26 mouse cellular contexts compared by ENCODE assay signal in genomic region chr5:77381686-77382085, GRCm38 (mm10). TPM values are rescaled to one million over a fixed set of nuclear protein-coding genes. Genes with fewer than 3 reads are reported as not detected.
A peak's percentile ranks its signal among the peaks of the same experiment; 100 is the strongest.
DNase-seq lines count a peak whose midpoint lies in the region; ATAC-seq lines count a peak whose summit lies in the region.
"Had no signal": no experiment of that assay in that cellular context is flagged by ENCODE, and none has a peak within 500 bp of the region (broad histone marks: within the 10 kb centered on the region; RNA-seq: fewer than 3 reads in every experiment).

No protein-coding gene starts in this region.

- no peak for DNase-seq in kidney, postnatal 10 days
- peak; percentile 63 for DNase-seq in Muller cell, postnatal 12 days (ENCODE audit: inconsistent ontology term)
- peak; percentile 61 for DNase-seq in ZHBTc4 (ENCODE audit: low read depth, low spot score)
- DNase-seq in retina, postnatal 1 day, result peak; percentile 21
- no peak for DNase-seq in heart, postnatal 4 days
- no peak for DNase-seq in testis, postnatal 10 days (ENCODE audit: low spot score)
- DNase-seq: adrenal gland, adult 8-10 months; adrenal gland, postnatal 25 days; cerebellum, adult 2 months; cerebellum, adult 9-11 months; cerebellum, postnatal 25 days; forebrain, postnatal 0 days; gastrocnemius, postnatal 36 days; heart, adult 2 months; heart, postnatal 14 days had no signal

- H3K27me3 ChIP-seq in kidney, embryonic 16.5 days (ENCODE audit: insufficient read depth, low read length), result no peaks in the 10 kb centered on the region
- H3K27me3 ChIP-seq: embryonic facial prominence, embryonic 12.5 days; embryonic facial prominence, embryonic 15.5 days; heart, embryonic 13.5 days; hindbrain, embryonic 12.5 days; hindbrain, embryonic 15.5 days; Patski had no signal

- no peaks in the 10 kb centered on the region for H3K36me3 ChIP-seq in kidney, embryonic 16.5 days (ENCODE audit: insufficient read depth, low read length)
- H3K36me3 ChIP-seq: embryonic facial prominence, embryonic 12.5 days; embryonic facial prominence, embryonic 15.5 days; heart, embryonic 10.5 days; heart, embryonic 13.5 days; hindbrain, embryonic 12.5 days; hindbrain, embryonic 15.5 days had no signal

- peaks cover 61% of the 10 kb centered on the region for H3K4me1 ChIP-seq in kidney, embryonic 16.5 days (ENCODE audit: insufficient read depth, low read length)
- H3K4me1 ChIP-seq: embryonic facial prominence, embryonic 15.5 days; hindbrain, embryonic 12.5 days; hindbrain, embryonic 15.5 days had no signal

- H3K4me3 ChIP-seq in kidney, embryonic 16.5 days (ENCODE audit: low read length), result no peak overlapping the region
- H3K4me3 ChIP-seq: embryonic facial prominence, embryonic 12.5 days; embryonic facial prominence, embryonic 15.5 days; heart, adult 2 months; heart, embryonic 10.5 days; heart, embryonic 13.5 days; hindbrain, embryonic 12.5 days; hindbrain, embryonic 15.5 days had no signal

- H3K9me3 ChIP-seq in kidney, embryonic 16.5 days (ENCODE audit: low read length), result no peaks in the 10 kb centered on the region
- H3K9me3 ChIP-seq: embryonic facial prominence, embryonic 12.5 days; embryonic facial prominence, embryonic 15.5 days; heart, embryonic 10.5 days; heart, embryonic 13.5 days; hindbrain, embryonic 12.5 days; hindbrain, embryonic 15.5 days had no signal

- ATAC-seq in kidney, embryonic 16.5 days (ENCODE audit: low FRiP score, low TSS enrichment), result no peak
- ATAC-seq: activated CD4-positive, CD25-positive, alpha-beta regulatory T cell, adult 4 months; CD4-positive, CD25-positive, alpha-beta regulatory T cell, adult 4 months; forebrain, embryonic 14.5 days; forebrain, postnatal 0 days; Patski had no signal

- H3K27ac ChIP-seq in kidney, embryonic 16.5 days (ENCODE audit: low read length), result peak overlapping the region; percentile 61; the same call in 1 of the 2 replicates
- H3K27ac ChIP-seq: embryonic facial prominence, embryonic 12.5 days; embryonic facial prominence, embryonic 15.5 days; heart, adult 2 months; heart, embryonic 10.5 days; heart, embryonic 13.5 days; hindbrain, embryonic 12.5 days; hindbrain, embryonic 15.5 days had no signal

- no peak overlapping the region for H3K9ac ChIP-seq in kidney, embryonic 16.5 days (replicated peaks; ENCODE audit: low read length)
- H3K9ac ChIP-seq: embryonic facial prominence, embryonic 12.5 days; embryonic facial prominence, embryonic 15.5 days; forebrain, postnatal 0 days; heart, embryonic 13.5 days; hindbrain, embryonic 12.5 days; hindbrain, embryonic 15.5 days had no signal

- 87% methylated on average over 5 of the region's 5 CpGs for WGBS in kidney, embryonic 16.5 days

- H3K4me2 ChIP-seq in kidney, embryonic 16.5 days (replicated peaks; ENCODE audit: low read depth, low read length), result no peak overlapping the region
- H3K4me2 ChIP-seq: embryonic facial prominence, embryonic 12.5 days; embryonic facial prominence, embryonic 15.5 days; heart, embryonic 13.5 days; hindbrain, embryonic 12.5 days; hindbrain, embryonic 15.5 days had no signal

RNA-seq across cellular contexts. Expression of gene Igfbp7, which starts 26.2 kb away (rescaled TPM):
- 455 and 475 TPM in 2 replicates for polyA plus RNA-seq in kidney, embryonic 16.5 days (2015; fragmentation: Nextera tagmentation; extraction: Ambion mirVana)
- 100 to 1,000 TPM; 210 to 250 TPM for total RNA-seq in heart, postnatal 4 days (2021)

Comparison
In these comparisons a context has a peak if more than half of its experiments do, and no peak if none do; other contexts are left out.
1. DNase-seq: peak in Muller cell, postnatal 12 days (single experiment), ZHBTc4 (single experiment) and retina, postnatal 1 day (single experiment); none in kidney, postnatal 10 days (single experiment), heart, postnatal 4 days (single experiment) and testis, postnatal 10 days (single experiment).